Mouse (Mus musculus) embryonic facial prominence, embryonic 11.5 days (tissue): ENCODE measurements around the gene Sfswap. TPM values are rescaled to one million over a fixed set of nuclear protein-coding genes. Genes with fewer than 3 reads are reported as not detected.

ENCODE experiments used
- ATAC-seq: fragments of 200-750 bp; cut with Nextera tagmentation; replicated peaks from 2 replicates; pipeline ENCODE4 v1.8.0; 2017; ENCODE audit warnings: low read depth; ENCODE audit not compliant: insufficient number of reproducible peaks, low FRiP score, low TSS enrichment
- DNase-seq: peaks from one replicate; pipeline ENCODE4 v3.0.0-alpha.2; 2015; ENCODE audit warnings: low spot score
- H3K27ac ChIP-seq: fragments of 300-500 bp; sonication (generic); replicated peaks from 2 replicates; pipeline ENCODE4 v1.5.1; 2014; ENCODE audit warnings: mild to moderate bottlenecking, low read depth, low read length, control low read depth
- H3K27me3 ChIP-seq: fragments of 300-500 bp; sonication (generic); 2 replicates; pipeline ENCODE4 v1.6.1; 2014; ENCODE audit warnings: mild to moderate bottlenecking, low read length, moderate library complexity, mixed read lengths; ENCODE audit not compliant: control insufficient read depth, insufficient read depth
- H3K36me3 ChIP-seq: fragments of 300-500 bp; sonication (generic); replicated peaks from 2 replicates; pipeline ENCODE4 v1.6.1; 2014; ENCODE audit warnings: low read depth, mild to moderate bottlenecking, low read length, moderate library complexity, mixed read lengths; ENCODE audit not compliant: control insufficient read depth, insufficient read depth
- H3K4me1 ChIP-seq: fragments of 300-500 bp; sonication (generic); 2 replicates; pipeline ENCODE4 v1.6.1; 2014; ENCODE audit warnings: low read length, mixed read lengths; ENCODE audit not compliant: control insufficient read depth, insufficient read depth
- H3K4me2 ChIP-seq: fragments of 300-500 bp; sonication (generic); 2 replicates; pipeline ENCODE4 v1.6.1; 2014; ENCODE audit warnings: low read depth, mild to moderate bottlenecking, control low read depth, low read length, moderate library complexity
- H3K4me3 ChIP-seq: fragments of 300-500 bp; sonication (generic); 2 replicates; pipeline ENCODE4 v1.5.1; 2014; ENCODE audit warnings: low read depth, low read length, control low read depth
- H3K9ac ChIP-seq: fragments of 300-500 bp; sonication (generic); replicated peaks from 2 replicates; pipeline ENCODE4 v1.6.1; 2014; ENCODE audit warnings: mild to moderate bottlenecking, control low read depth, low read length
- H3K9me3 ChIP-seq: fragments of 300-500 bp; sonication (generic); replicated peaks from 2 replicates; pipeline ENCODE4 v1.6.1; 2016; ENCODE audit warnings: mild to moderate bottlenecking, low read length, inconsistent platforms, mixed read lengths; ENCODE audit not compliant: control insufficient read depth
- WGBS: fragments of 180-500 bp; shearing (Covaris S2); extraction: QIAGEN DNeasy Blood & Tissue Kit; methylation state at CpG from one replicate; pipeline ENCODE4 v1.1.7; 2014; 5-methylcytosine and 5-hydroxymethylcytosine counted together
- polyA plus RNA-seq: library from polyadenylated mRNA; unstranded; fragments of >200 nt; fragmentation: Nextera tagmentation; extraction: Ambion mirVana; gene quantifications from 2 replicates; pipeline ENCODE4 v1.2.1, GENCODE M21; 2014

Gene Sfswap
- polyA plus RNA-seq, 1 experiment from 2014 or later: 47.7 TPM

DNA sequence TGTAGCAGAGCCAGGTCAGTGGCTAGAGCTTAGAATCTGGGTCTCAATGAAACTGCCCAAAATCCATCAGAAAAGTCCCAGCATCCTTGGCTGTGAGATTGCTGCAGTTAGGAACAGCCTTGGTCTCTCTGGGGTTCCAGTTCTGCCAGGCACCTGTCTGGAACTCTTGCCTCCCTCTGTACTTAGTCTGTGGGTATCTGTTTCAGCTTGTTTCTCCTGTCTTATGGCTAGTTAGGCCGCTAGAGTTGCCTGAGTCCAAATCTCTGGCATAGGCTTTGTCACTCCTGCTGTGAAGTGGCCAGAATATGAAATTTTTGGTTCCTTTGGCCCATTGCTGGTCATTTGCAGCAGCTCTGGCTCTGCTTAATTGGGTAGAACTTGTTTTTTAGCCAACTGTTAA is 17.8 kb downstream of the Sfswap start:
- WGBS: 86% methylated on average over 1 of the region's 1 CpGs
- DNase-seq: no peak
- H3K27me3 ChIP-seq: no peaks in the 10 kb centered on the region
- H3K4me3 ChIP-seq: no peak overlapping the region
- no peak overlapping the region for H3K27ac ChIP-seq
- H3K9ac ChIP-seq: no peak overlapping the region
- no peak for ATAC-seq
- H3K4me2 ChIP-seq: no peak overlapping the region
- H3K9me3 ChIP-seq: no peaks in the 10 kb centered on the region
- no peaks in the 10 kb centered on the region for H3K4me1 ChIP-seq
- H3K36me3 ChIP-seq: peaks cover 12% of the 10 kb centered on the region

DNA sequence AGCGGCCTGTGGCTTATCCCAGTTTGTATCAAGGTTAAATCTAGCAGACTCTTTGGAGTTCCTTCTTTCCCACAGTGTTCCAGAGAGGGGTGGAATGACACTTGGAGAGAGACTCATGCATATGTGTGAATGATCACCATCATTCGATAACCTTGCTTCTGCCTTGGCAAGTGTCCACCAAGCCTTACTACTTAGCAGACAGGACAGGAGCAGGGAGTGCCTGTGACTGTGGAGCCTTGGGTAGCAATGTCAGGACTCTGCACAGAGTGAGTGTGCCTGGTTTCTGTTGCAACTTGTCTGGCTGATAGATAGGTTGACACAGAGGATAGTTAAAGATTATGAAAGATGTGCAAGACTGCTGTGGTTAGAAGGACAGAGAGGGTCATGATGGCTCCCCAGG is 18.6 kb downstream of the Sfswap start:
- no peaks in the 10 kb centered on the region for H3K9me3 ChIP-seq
- WGBS: 98% methylated on average over 2 of the region's 2 CpGs
- H3K36me3 ChIP-seq: peaks cover 12% of the 10 kb centered on the region

DNA sequence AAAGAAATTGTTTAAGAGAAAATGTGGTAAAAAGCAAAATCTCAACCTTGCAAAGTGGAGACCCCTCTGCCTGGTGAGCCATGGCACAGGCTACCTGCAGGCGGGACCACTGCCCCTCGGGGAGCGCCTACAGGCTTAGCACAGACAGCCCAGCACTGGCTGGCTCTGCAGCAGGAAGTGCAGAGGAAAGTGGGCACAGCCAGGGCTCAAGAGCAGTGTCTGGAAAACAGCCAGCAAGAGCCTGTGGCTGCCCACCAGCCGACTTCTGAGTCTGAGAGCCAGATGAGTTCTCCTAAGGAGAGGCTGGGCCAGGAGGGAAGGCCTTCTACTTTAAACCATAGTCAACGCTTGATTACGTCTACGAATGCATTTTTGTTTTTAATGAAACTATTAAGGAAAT is 20.5 kb downstream of the Sfswap start:
- Histone ChIP-seq H3K4me1 (no peaks in the 10 kb centered on the region), H3K27me3 (no peaks in the 10 kb centered on the region), H3K4me2 (no peak overlapping the region), H3K4me3 (no peak overlapping the region), H3K36me3 (peaks cover 7% of the 10 kb centered on the region), H3K9ac (no peak overlapping the region), H3K27ac (no peak overlapping the region), H3K9me3 (no peaks in the 10 kb centered on the region)
- 88% methylated on average over 7 of the region's 7 CpGs for WGBS
- DNase-seq: no peak
- ATAC-seq: no peak

More for the DNA sequence above, 18.6 kb downstream of the Sfswap start:
- no peaks in the 10 kb centered on the region for H3K4me1 ChIP-seq
- H3K27ac ChIP-seq: no peak overlapping the region
- no peak for DNase-seq
- H3K4me3 ChIP-seq: no peak overlapping the region
- H3K4me2 ChIP-seq: no peak overlapping the region
- no peaks in the 10 kb centered on the region for H3K27me3 ChIP-seq
- no peak for ATAC-seq
- H3K9ac ChIP-seq: no peak overlapping the region

DNA sequence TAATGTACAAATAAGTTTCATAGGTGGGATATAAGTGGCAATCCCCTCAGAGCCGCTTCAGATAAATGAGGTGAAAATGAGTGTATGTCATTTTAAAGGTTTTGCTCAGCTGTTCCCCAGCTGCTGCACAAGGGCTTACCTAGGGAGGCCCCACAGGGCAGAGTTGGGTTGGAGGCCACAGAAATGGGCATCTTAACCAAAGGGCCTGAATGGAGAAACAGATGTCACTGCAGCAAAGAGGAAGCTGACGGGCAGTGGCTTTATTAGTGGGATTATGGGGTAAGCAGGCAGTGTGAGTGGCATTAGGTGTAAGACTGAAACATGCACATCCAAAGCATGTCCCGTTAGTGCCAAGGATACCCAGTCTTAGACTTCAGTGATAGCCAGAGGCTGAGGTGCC is 20.9 kb downstream of the Sfswap start:
- no peak for DNase-seq
- Histone ChIP-seq H3K4me2 (no peak overlapping the region), H3K36me3 (peaks cover 7% of the 10 kb centered on the region), H3K27me3 (no peaks in the 10 kb centered on the region), H3K4me3 (no peak overlapping the region), H3K4me1 (no peaks in the 10 kb centered on the region), H3K27ac (no peak overlapping the region), H3K9me3 (no peaks in the 10 kb centered on the region), H3K9ac (no peak overlapping the region)
- WGBS: 92% methylated on average over 3 of the region's 3 CpGs
- ATAC-seq: no peak

DNA sequence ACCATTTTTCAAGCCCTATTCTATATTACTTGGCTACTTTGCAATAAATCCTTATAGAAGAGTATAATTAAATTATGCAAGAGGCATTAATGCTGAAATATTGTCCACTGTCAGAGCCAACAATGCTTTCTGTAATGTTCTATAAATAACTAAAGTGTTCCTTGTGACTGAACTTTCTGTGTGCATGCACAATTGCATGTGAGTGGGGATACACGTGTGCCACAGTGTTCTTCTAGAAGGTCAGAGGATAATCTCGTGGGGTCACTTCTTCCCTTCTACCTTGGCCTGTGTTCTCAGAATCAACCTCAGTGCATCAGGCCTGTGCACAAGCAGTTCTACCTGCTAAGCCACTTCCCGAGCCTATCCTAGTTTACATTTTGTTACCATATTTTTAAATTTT is 22.1 kb downstream of the Sfswap start:
- WGBS: 79% methylated on average over 3 of the region's 3 CpGs
- no peak for ATAC-seq
- no peak overlapping the region for H3K4me3 ChIP-seq
- H3K27me3 ChIP-seq: no peaks in the 10 kb centered on the region
- H3K27ac ChIP-seq: no peak overlapping the region
- DNase-seq: no peak
- H3K36me3 ChIP-seq: peaks cover 7% of the 10 kb centered on the region
- no peaks in the 10 kb centered on the region for H3K9me3 ChIP-seq
- no peak overlapping the region for H3K9ac ChIP-seq
- no peak overlapping the region for H3K4me2 ChIP-seq
- no peaks in the 10 kb centered on the region for H3K4me1 ChIP-seq

DNA sequence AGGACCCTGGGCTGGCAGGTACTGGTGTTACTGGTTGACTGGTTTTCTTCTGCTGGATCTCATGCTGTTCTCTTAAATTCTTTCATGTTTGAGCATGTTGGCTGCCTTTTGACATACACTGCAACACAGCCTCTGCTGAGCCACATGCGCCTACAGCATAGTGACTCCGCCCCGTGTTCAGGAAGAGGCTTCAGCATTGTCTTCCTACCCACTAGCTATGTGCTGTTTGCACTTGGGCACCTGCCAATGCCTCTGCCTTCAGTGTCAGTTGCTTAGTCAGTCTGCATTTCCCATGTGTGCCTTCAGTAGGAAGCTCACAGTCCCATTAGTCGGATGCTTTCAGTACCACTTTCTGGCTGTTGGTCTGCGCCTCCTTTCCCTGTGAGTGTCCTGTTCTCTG is 23.7 kb downstream of the Sfswap start:
- Histone ChIP-seq H3K27me3 (no peaks in the 10 kb centered on the region), H3K9me3 (no peaks in the 10 kb centered on the region), H3K4me2 (no peak overlapping the region), H3K4me1 (no peaks in the 10 kb centered on the region), H3K36me3 (peaks cover under 1% of the 10 kb centered on the region), H3K27ac (no peak overlapping the region), H3K4me3 (no peak overlapping the region), H3K9ac (no peak overlapping the region)
- ATAC-seq (no peak), DNase-seq (no peak)
- WGBS: 91% methylated on average over 5 of the region's 5 CpGs

DNA sequence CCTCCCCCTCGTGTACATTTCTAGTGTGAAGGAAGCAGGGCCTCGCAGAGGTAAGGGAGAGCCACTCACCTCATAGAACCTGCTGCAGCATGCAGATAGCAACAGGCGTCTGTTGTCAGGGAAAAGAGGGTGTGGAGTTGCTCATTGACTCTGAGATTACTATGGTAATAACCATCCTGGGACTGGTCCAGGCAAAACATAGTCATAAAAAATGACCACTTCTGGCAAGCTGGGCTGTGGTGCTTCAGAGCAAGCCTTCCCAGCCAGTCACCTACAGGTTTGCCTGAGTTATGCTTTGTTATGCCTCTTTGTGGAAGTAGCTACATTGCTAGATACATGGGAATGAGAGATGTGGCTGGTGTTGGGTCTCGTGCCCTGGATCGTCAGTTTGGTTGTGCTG is 26.1 kb downstream of the Sfswap start:
- Histone ChIP-seq H3K4me1 (no peaks in the 10 kb centered on the region), H3K27me3 (no peaks in the 10 kb centered on the region), H3K27ac (no peak overlapping the region), H3K9me3 (no peaks in the 10 kb centered on the region), H3K4me3 (no peak overlapping the region), H3K4me2 (no peak overlapping the region), H3K36me3 (no peaks in the 10 kb centered on the region; the same call in 1 of the 2 replicates), H3K9ac (no peak overlapping the region)
- DNase-seq: no peak
- no peak for ATAC-seq
- 93% methylated on average over 5 of the region's 5 CpGs for WGBS

DNA sequence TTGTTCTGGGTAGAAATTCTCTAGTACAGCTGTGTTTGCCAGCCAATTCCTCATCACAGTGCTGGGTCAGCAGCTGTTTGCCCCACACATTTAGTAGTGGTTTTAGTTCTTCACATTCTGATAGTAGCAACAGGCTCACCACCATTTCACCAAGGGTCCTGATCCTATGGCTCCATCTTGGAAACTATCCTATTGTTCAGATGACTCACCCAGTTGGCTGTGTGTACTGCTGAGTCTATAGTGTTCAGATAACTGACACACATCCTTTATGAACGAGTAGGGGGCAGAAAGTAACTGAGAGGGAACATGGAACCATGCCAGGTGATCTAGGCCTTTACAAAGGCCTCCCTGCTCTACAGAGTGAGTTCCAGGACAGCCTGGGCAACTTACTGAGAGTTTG is 28.6 kb downstream of the Sfswap start:
- Histone ChIP-seq H3K9me3 (no peaks in the 10 kb centered on the region), H3K27me3 (no peaks in the 10 kb centered on the region), H3K36me3 (no peaks in the 10 kb centered on the region; the same call in 1 of the 2 replicates), H3K9ac (no peak overlapping the region), H3K4me2 (no peak overlapping the region), H3K4me1 (no peaks in the 10 kb centered on the region), H3K27ac (no peak overlapping the region), H3K4me3 (no peak overlapping the region)
- ATAC-seq (no peak), DNase-seq (no peak)
- 78% methylated on average over 1 of the region's 1 CpGs for WGBS
